Mouse (Mus musculus): ENCODE measurements around the gene Pex19. TPM values are rescaled to one million over a fixed set of nuclear protein-coding genes. Genes with fewer than 3 reads are reported as not detected.

Gene Pex19
- polyA plus RNA-seq, 1 experiment = 26.4 TPM

GRCm38 (mm10) chr1:172177791-172178190, 51.2 kb downstream of the Pex19 start:
- Histone ChIP-seq H3K4me1 (ENCODE audit: control insufficient read depth, insufficient read depth, insufficient read length) (no peaks in the 10 kb centered on the region), H3K4me3 (ENCODE audit: extremely low read depth, insufficient read depth, insufficient read length) (no peak overlapping the region), H3K36me3 (ENCODE audit: control insufficient read depth, insufficient read depth, low read length) (peaks cover 41% of the 10 kb centered on the region), H3K27me3 (ENCODE audit: control insufficient read depth, insufficient read depth, low read length) (no peaks in the 10 kb centered on the region), H3K27ac (ENCODE audit: insufficient read depth, low read length) (no peak overlapping the region)
- TF ChIP-seq POLR2A (IDR thresholded peaks at IDR 0.05; ENCODE audit: low read depth, low read length) (no peak), CTCF (IDR thresholded peaks at IDR 0.05; ENCODE audit: extremely low read depth, insufficient read depth, insufficient read length, insufficient replicate concordance) (no peak)
- DNase-seq (ENCODE audit: low read depth in 1 of 2, low spot score in 2 of 2) = no peak
- 90% methylated on average over 7 of the region's 7 CpGs for WGBS

GRCm38 (mm10) chr1:172179102-172179501, 52.5 kb downstream of the Pex19 start:
- Histone ChIP-seq H3K36me3 (ENCODE audit: control insufficient read depth, insufficient read depth, low read length) (peaks cover 35% of the 10 kb centered on the region), H3K4me3 (ENCODE audit: extremely low read depth, insufficient read depth, insufficient read length) (no peak overlapping the region), H3K4me1 (ENCODE audit: control insufficient read depth, insufficient read depth, insufficient read length) (no peaks in the 10 kb centered on the region), H3K27ac (ENCODE audit: insufficient read depth, low read length) (no peak overlapping the region), H3K27me3 (ENCODE audit: control insufficient read depth, insufficient read depth, low read length) (no peaks in the 10 kb centered on the region)
- 75% methylated on average over 7 of the region's 7 CpGs for WGBS
- TF ChIP-seq POLR2A (IDR thresholded peaks at IDR 0.05; ENCODE audit: low read depth, low read length) = no peak
- TF ChIP-seq CTCF (IDR thresholded peaks at IDR 0.05; ENCODE audit: extremely low read depth, insufficient read depth, insufficient read length, insufficient replicate concordance) = no peak
- no peak for DNase-seq (ENCODE audit: low read depth in 1 of 2, low spot score in 2 of 2)

- peaks cover 25% of the 10 kb centered on the region for H3K36me3 ChIP-seq (ENCODE audit: control insufficient read depth, insufficient read depth, low read length)
Observed at GRCm38 (mm10) chr1:172180881-172181280, 54.3 kb downstream of the Pex19 start.

GRCm38 (mm10) chr1:172181777-172182176, 55.2 kb downstream of the Pex19 start:
- H3K27me3 ChIP-seq (ENCODE audit: control insufficient read depth, insufficient read depth, low read length) = no peaks in the 10 kb centered on the region
- H3K4me1 ChIP-seq (ENCODE audit: control insufficient read depth, insufficient read depth, insufficient read length) = no peaks in the 10 kb centered on the region
- no peak overlapping the region for H3K27ac ChIP-seq (ENCODE audit: insufficient read depth, low read length)
- DNase-seq (ENCODE audit: low read depth in 1 of 2, low spot score in 2 of 2) = no peak
- H3K4me3 ChIP-seq (ENCODE audit: extremely low read depth, insufficient read depth, insufficient read length) = no peak overlapping the region
- WGBS = 95% methylated on average over 3 of the region's 3 CpGs
- H3K36me3 ChIP-seq (ENCODE audit: control insufficient read depth, insufficient read depth, low read length) = peaks cover 31% of the 10 kb centered on the region
- TF ChIP-seq POLR2A (IDR thresholded peaks at IDR 0.05; ENCODE audit: low read depth, low read length) (no peak), CTCF (IDR thresholded peaks at IDR 0.05; ENCODE audit: extremely low read depth, insufficient read depth, insufficient read length, insufficient replicate concordance) (no peak)

More at GRCm38 (mm10) chr1:172180881-172181280, 54.3 kb downstream of the Pex19 start:
- DNase-seq (ENCODE audit: low read depth in 1 of 2, low spot score in 2 of 2) = no peak
- WGBS = 91% methylated on average over 4 of the region's 4 CpGs
- no peak for TF ChIP-seq CTCF (IDR thresholded peaks at IDR 0.05; ENCODE audit: extremely low read depth, insufficient read depth, insufficient read length, insufficient replicate concordance)
- no peak for TF ChIP-seq POLR2A (IDR thresholded peaks at IDR 0.05; ENCODE audit: low read depth, low read length)
- Histone ChIP-seq H3K4me3 (ENCODE audit: extremely low read depth, insufficient read depth, insufficient read length) (no peak overlapping the region), H3K4me1 (ENCODE audit: control insufficient read depth, insufficient read depth, insufficient read length) (no peaks in the 10 kb centered on the region), H3K27ac (ENCODE audit: insufficient read depth, low read length) (no peak overlapping the region), H3K27me3 (ENCODE audit: control insufficient read depth, insufficient read depth, low read length) (no peaks in the 10 kb centered on the region)

GRCm38 (mm10) chr1:172183056-172183455, 56.5 kb downstream of the Pex19 start:
- 96% methylated on average over 6 of the region's 6 CpGs for WGBS

GRCm38 (mm10) chr1:172183915-172184314, 57.4 kb downstream of the Pex19 start:
- TF ChIP-seq CTCF (IDR thresholded peaks at IDR 0.05; ENCODE audit: extremely low read depth, insufficient read depth, insufficient read length, insufficient replicate concordance) = no peak
- no peak for TF ChIP-seq POLR2A (IDR thresholded peaks at IDR 0.05; ENCODE audit: low read depth, low read length)
- no peak overlapping the region for H3K4me3 ChIP-seq (ENCODE audit: extremely low read depth, insufficient read depth, insufficient read length)
- H3K27me3 ChIP-seq (ENCODE audit: control insufficient read depth, insufficient read depth, low read length) = no peaks in the 10 kb centered on the region
- no peak overlapping the region for H3K27ac ChIP-seq (ENCODE audit: insufficient read depth, low read length)
- no peaks in the 10 kb centered on the region for H3K4me1 ChIP-seq (ENCODE audit: control insufficient read depth, insufficient read depth, insufficient read length)
- no peak for DNase-seq (ENCODE audit: low read depth in 1 of 2, low spot score in 2 of 2)
- H3K36me3 ChIP-seq (ENCODE audit: control insufficient read depth, insufficient read depth, low read length) = peaks cover 35% of the 10 kb centered on the region

More at GRCm38 (mm10) chr1:172183056-172183455, 56.5 kb downstream of the Pex19 start:
- H3K27ac ChIP-seq (ENCODE audit: insufficient read depth, low read length) = no peak overlapping the region
- TF ChIP-seq CTCF (IDR thresholded peaks at IDR 0.05; ENCODE audit: extremely low read depth, insufficient read depth, insufficient read length, insufficient replicate concordance) (no peak), POLR2A (IDR thresholded peaks at IDR 0.05; ENCODE audit: low read depth, low read length) (no peak)
- no peak for DNase-seq (ENCODE audit: low read depth in 1 of 2, low spot score in 2 of 2)
- no peaks in the 10 kb centered on the region for H3K27me3 ChIP-seq (ENCODE audit: control insufficient read depth, insufficient read depth, low read length)
- H3K4me3 ChIP-seq (ENCODE audit: extremely low read depth, insufficient read depth, insufficient read length) = no peak overlapping the region
- H3K36me3 ChIP-seq (ENCODE audit: control insufficient read depth, insufficient read depth, low read length) = peaks cover 33% of the 10 kb centered on the region
- no peaks in the 10 kb centered on the region for H3K4me1 ChIP-seq (ENCODE audit: control insufficient read depth, insufficient read depth, insufficient read length)

Other genes starting within 250 kb of the Pex19 start
- gene Gm10521, start 231.1 kb upstream of the Pex19 start, polyA plus RNA-seq (2012; rRNA removed) = 2.1 and 3.7 TPM in 2 replicates
- 17.1 and 22.0 TPM in 2 replicates for gene Slamf6, start 209.2 kb upstream of the Pex19 start, polyA plus RNA-seq (2012; rRNA removed)
- gene Vangl2, start 98.3 kb upstream of the Pex19 start, polyA plus RNA-seq (2012; rRNA removed) = 3.7 and 4.3 TPM in 2 replicates
- not detected in 2 replicates for gene Nhlh1, start 69.2 kb upstream of the Pex19 start, polyA plus RNA-seq (2012; rRNA removed)
- gene Copa, start 44.2 kb upstream of the Pex19 start, polyA plus RNA-seq (2012; rRNA removed) = 26.9 and 31.7 TPM in 2 replicates
- gene Ncstn, start 44.0 kb upstream of the Pex19 start, polyA plus RNA-seq (2012; rRNA removed) = 64.0 and 64.4 TPM in 2 replicates
- 38.5 and 46.1 TPM in 2 replicates for gene Dcaf8, start 21.3 kb downstream of the Pex19 start, polyA plus RNA-seq (2012; rRNA removed)
- 32.4 and 33.5 TPM in 2 replicates for gene Pea15a, start 80.0 kb downstream of the Pex19 start, polyA plus RNA-seq (2012; rRNA removed)
- 0.35 and 0.40 TPM in 2 replicates for gene Casq1, start 93.1 kb downstream of the Pex19 start, polyA plus RNA-seq (2012; rRNA removed)
- gene Atp1a4, start 131.7 kb downstream of the Pex19 start, polyA plus RNA-seq (2012; rRNA removed) = 0.04 TPM in 1 of 2 replicates, not detected in the other
- gene Igsf8, start 134.9 kb downstream of the Pex19 start, polyA plus RNA-seq (2012; rRNA removed) = 117 and 119 TPM in 2 replicates
- gene Atp1a2, start 171.3 kb downstream of the Pex19 start, polyA plus RNA-seq (2012; rRNA removed) = 3.1 and 3.9 TPM in 2 replicates
- gene Kcnj9, start 202.6 kb downstream of the Pex19 start, polyA plus RNA-seq (2012; rRNA removed) = 2.1 and 3.9 TPM in 2 replicates
- gene Kcnj10, start 214.5 kb downstream of the Pex19 start, polyA plus RNA-seq (2012; rRNA removed) = 6.7 and 7.3 TPM in 2 replicates
- gene Pigm, start 249.8 kb downstream of the Pex19 start, polyA plus RNA-seq (2012; rRNA removed) = 8.8 and 11.5 TPM in 2 replicates